Mouse (Mus musculus) spleen, postnatal 10 days (tissue): ENCODE data around the gene Eif2s2.

Source experiments
- DNase-seq, 2 experiments: peaks; one replicate each; pipeline ENCODE4 v3.0.0; 2021 to 2022; ENCODE audit warnings: low spot score in 2 of 2

Gene Eif2s2

GRCm38 (mm10) chr2:154893045-154893385 is 280 bp upstream of the Eif2s2 start:
- DNase-seq: no peak

GRCm38 (mm10) chr2:154891585-154891984 is 1.1 kb downstream of the Eif2s2 start:
- DNase-seq: no peak

GRCm38 (mm10) chr2:154876621-154877020 is 16.1 kb downstream of the Eif2s2 start:
- DNase-seq: no peak

- DNase-seq: no peak
Measured at GRCm38 (mm10) chr2:154869954-154870641, 22.6 kb downstream of the Eif2s2 start.

- no peak for DNase-seq
Measured at GRCm38 (mm10) chr2:154868106-154868505, 24.6 kb downstream of the Eif2s2 start.

- DNase-seq: no peak
Measured at GRCm38 (mm10) chr2:154865696-154866095, 27.0 kb downstream of the Eif2s2 start.

- no peak for DNase-seq
Measured at GRCm38 (mm10) chr2:154863672-154864071, 29.1 kb downstream of the Eif2s2 start.

- peak in 1 of 2 experiments; percentile 62 for DNase-seq
Measured at GRCm38 (mm10) chr2:154855383-154855782, 37.4 kb downstream of the Eif2s2 start.

GRCm38 (mm10) chr2:154848086-154848485 is 44.6 kb downstream of the Eif2s2 start:
- DNase-seq: no peak

- no peak for DNase-seq
Measured at GRCm38 (mm10) chr2:154836537-154836936, 56.2 kb downstream of the Eif2s2 start.

- DNase-seq: no peak
Measured at GRCm38 (mm10) chr2:154834149-154834865, 58.4 kb downstream of the Eif2s2 start.

- DNase-seq: no peak
Measured at GRCm38 (mm10) chr2:154832471-154832870, 60.3 kb downstream of the Eif2s2 start.

GRCm38 (mm10) chr2:154827521-154827920 is 65.2 kb downstream of the Eif2s2 start:
- no peak for DNase-seq

GRCm38 (mm10) chr2:154826054-154826538 is 66.6 kb downstream of the Eif2s2 start:
- no peak for DNase-seq
